Mouse (Mus musculus) heart, postnatal 0 days (tissue): ENCODE data around the gene Erfe.

ENCODE experiments used
- CTCF ChIP-seq: IDR thresholded peaks from 2 replicates; pipeline ENCODE4 v1.5.1; 2016; ENCODE audit warnings: antibody characterized with exemption, control low read depth, low read depth
- EP300 ChIP-seq: IDR thresholded peaks from 2 replicates; pipeline ENCODE4 v1.6.1; 2016; ENCODE audit warnings: antibody characterized with exemption, low read depth

DNA sequence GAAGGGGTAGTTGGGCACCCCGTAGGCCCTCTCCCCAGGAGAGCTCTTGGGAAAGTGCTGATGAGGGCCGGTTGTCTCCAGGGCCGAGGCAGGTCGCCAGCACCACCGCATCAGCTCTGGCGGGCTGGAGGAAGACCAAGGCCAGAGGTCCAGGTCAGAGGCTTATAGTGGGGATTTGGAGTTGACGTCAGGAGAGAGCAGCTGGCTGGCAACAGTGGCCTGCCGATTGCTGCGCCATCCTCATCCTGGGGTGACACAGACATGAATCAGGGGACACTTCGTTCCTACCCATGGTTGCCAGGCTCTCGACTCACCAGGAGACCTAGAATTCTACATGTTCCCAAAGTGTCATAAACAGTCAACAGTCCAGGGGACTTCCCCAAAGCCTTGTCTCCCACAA lies 10.1 kb upstream of the Erfe start:
- no peak for TF ChIP-seq CTCF
- TF ChIP-seq EP300: no peak
